Mouse (Mus musculus) lung, postnatal 0 days (tissue): ENCODE data around the gene Sh3pxd2a.

Source experiments
- CTCF ChIP-seq: IDR thresholded peaks from 2 replicates; pipeline ENCODE4 v1.5.1; 2016; ENCODE audit warnings: antibody characterized with exemption, mild to moderate bottlenecking
- EP300 ChIP-seq: IDR thresholded peaks from 2 replicates; pipeline ENCODE4 v1.6.1; 2016; ENCODE audit warnings: antibody characterized with exemption, mild to moderate bottlenecking, control low read depth

DNA sequence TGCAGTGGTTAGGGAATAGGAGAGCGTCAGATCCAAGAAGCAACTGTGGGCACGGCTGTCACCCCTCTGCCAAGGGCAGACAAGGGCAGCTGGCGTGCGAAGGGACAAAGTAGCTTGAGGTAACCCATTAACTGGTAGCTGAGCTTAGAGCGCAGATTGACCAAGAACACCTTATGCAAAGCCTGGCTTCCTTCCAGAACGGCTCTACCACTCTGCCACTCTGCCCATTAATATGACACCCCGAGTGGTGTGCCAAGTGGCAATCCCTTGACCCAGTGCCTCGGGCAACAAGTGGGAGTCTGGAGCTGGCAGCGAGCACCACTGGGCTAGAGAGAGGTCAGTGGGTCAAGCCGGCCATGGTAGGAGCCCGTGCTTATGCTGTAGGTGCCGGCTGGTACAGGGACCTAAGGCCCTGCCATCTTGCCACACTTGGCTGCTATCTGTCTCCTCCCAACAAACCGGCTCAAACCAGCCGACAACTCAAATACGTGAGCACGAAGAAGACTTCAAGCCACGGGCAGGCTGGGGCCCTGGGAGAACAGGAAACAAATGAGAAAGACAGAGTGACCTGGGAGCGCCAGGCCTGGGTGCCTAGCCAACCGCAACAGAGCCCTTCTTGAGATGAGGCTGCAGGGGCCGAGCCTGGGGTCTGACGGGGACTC lies 161.9 kb downstream of the Sh3pxd2a start:
- no peak for TF ChIP-seq CTCF
- TF ChIP-seq EP300, result no peak
